Mouse (Mus musculus) kidney, embryonic 15.5 days (tissue): Measurements from ENCODE around the gene Tdrd7. TPM values are rescaled to one million over a fixed set of nuclear protein-coding genes. Genes with fewer than 3 reads are reported as not detected.

Source experiments
- ATAC-seq: fragments of 200-750 bp; cut with Nextera tagmentation; replicated peaks from 2 replicates; pipeline ENCODE4 v1.8.0; 2017; ENCODE audit warnings: moderate TSS enrichment; ENCODE audit not compliant: low FRiP score
- H3K27ac ChIP-seq: fragments of 300-500 bp; sonication (generic); 2 replicates; pipeline ENCODE4 v1.5.1; 2015; ENCODE audit warnings: mild to moderate bottlenecking, inconsistent platforms
- H3K27me3 ChIP-seq: fragments of 300-500 bp; sonication (generic); 2 replicates; pipeline ENCODE4 v1.6.1; 2015; ENCODE audit warnings: inconsistent platforms
- H3K36me3 ChIP-seq: fragments of 300-500 bp; sonication (generic); 2 replicates; pipeline ENCODE4 v1.6.1; 2015; ENCODE audit warnings: inconsistent platforms
- H3K4me1 ChIP-seq: fragments of 300-500 bp; sonication (generic); 2 replicates; pipeline ENCODE4 v1.6.1; 2015; ENCODE audit warnings: inconsistent platforms
- H3K4me2 ChIP-seq: fragments of 300-500 bp; sonication (generic); 2 replicates; pipeline ENCODE4 v1.6.1; 2015; ENCODE audit warnings: moderate library complexity, mild to moderate bottlenecking, inconsistent platforms
- H3K4me3 ChIP-seq: fragments of 300-500 bp; sonication (generic); replicated peaks from 2 replicates; pipeline ENCODE4 v1.5.1; 2015; ENCODE audit warnings: mild to moderate bottlenecking, inconsistent platforms
- H3K9ac ChIP-seq: fragments of 300-500 bp; sonication (generic); 2 replicates; pipeline ENCODE4 v1.6.1; 2015; ENCODE audit warnings: mild to moderate bottlenecking, inconsistent platforms
- H3K9me3 ChIP-seq: fragments of 300-500 bp; sonication (generic); replicated peaks from 2 replicates; pipeline ENCODE4 v1.6.1; 2016; ENCODE audit warnings: inconsistent platforms
- WGBS: fragments of 180-500 bp; shearing (Covaris S2); methylation state at CpG from one replicate; pipeline ENCODE4 v1.1.7; 2015; ENCODE audit warnings: mixed read lengths; 5-methylcytosine and 5-hydroxymethylcytosine counted together
- polyA plus RNA-seq: library from polyadenylated mRNA; unstranded; fragments of >200 nt; fragmentation: Nextera tagmentation; extraction: Ambion mirVana; gene quantifications from 2 replicates; pipeline ENCODE4 v1.2.1, GENCODE M21; 2015

Tdrd7 gene
- polyA plus RNA-seq, 1 experiment from 2014 or later, result 19.3 TPM

GRCm38 (mm10) chr4:46073736-46074135 is 108.6 kb downstream of the Tdrd7 start:
- Histone ChIP-seq H3K27me3 (no peaks in the 10 kb centered on the region), H3K9ac (no peak overlapping the region), H3K9me3 (no peaks in the 10 kb centered on the region), H3K4me1 (peaks cover 10% of the 10 kb centered on the region), H3K36me3 (no peaks in the 10 kb centered on the region), H3K4me2 (no peak overlapping the region), H3K4me3 (no peak overlapping the region), H3K27ac (no peak overlapping the region)
- no peak for ATAC-seq
- WGBS, result 50% methylated on average over 4 of the region's 4 CpGs

GRCm38 (mm10) chr4:46075664-46076063 is 110.5 kb downstream of the Tdrd7 start:
- H3K36me3 ChIP-seq, result no peaks in the 10 kb centered on the region
- WGBS, result 75% methylated on average over 3 of the region's 3 CpGs
- H3K9me3 ChIP-seq, result no peaks in the 10 kb centered on the region
- no peak overlapping the region for H3K27ac ChIP-seq
- H3K4me1 ChIP-seq, result no peaks in the 10 kb centered on the region
- H3K9ac ChIP-seq, result no peak overlapping the region
- H3K4me2 ChIP-seq, result no peak overlapping the region
- H3K4me3 ChIP-seq, result no peak overlapping the region
- no peak for ATAC-seq
- H3K27me3 ChIP-seq, result no peaks in the 10 kb centered on the region

GRCm38 (mm10) chr4:46076892-46077291 is 111.8 kb downstream of the Tdrd7 start:
- H3K36me3 ChIP-seq, result no peaks in the 10 kb centered on the region
- no peaks in the 10 kb centered on the region for H3K9me3 ChIP-seq
- no peak overlapping the region for H3K4me2 ChIP-seq
- 70% methylated on average over 2 of the region's 2 CpGs for WGBS
- no peaks in the 10 kb centered on the region for H3K4me1 ChIP-seq
- ATAC-seq, result no peak
- H3K27me3 ChIP-seq, result no peaks in the 10 kb centered on the region
- no peak overlapping the region for H3K9ac ChIP-seq
- H3K4me3 ChIP-seq, result no peak overlapping the region
- H3K27ac ChIP-seq, result no peak overlapping the region

DNA sequence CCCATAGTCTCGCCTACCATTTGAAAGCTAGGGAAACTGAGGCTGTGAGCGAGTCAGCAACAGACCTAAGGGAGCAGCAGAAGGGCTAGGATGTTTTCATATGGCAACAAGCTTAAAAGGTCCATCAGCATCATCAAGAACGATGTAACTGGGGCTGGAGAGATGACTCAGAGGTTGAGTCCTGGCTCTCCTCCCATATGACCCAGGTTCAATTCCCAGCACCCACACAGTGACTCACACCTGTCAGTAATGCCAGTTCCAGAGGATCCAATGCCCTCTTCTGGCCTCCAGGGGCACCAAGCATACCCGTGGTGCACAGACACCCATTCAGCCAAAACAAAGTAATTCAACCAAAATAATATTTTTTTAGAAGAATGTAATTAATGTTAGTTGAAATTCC is 115.1 kb downstream of the Tdrd7 start:
- WGBS, result 88% methylated on average over 4 of the region's 4 CpGs
- Histone ChIP-seq H3K4me3 (no peak overlapping the region), H3K27ac (no peak overlapping the region), H3K4me1 (peaks cover 13% of the 10 kb centered on the region), H3K9ac (no peak overlapping the region), H3K36me3 (no peaks in the 10 kb centered on the region), H3K9me3 (no peaks in the 10 kb centered on the region), H3K27me3 (no peaks in the 10 kb centered on the region), H3K4me2 (no peak overlapping the region)
- no peak for ATAC-seq

GRCm38 (mm10) chr4:46082555-46082954 is 117.4 kb downstream of the Tdrd7 start:
- H3K4me1 ChIP-seq, result peaks cover 27% of the 10 kb centered on the region
- no peak overlapping the region for H3K9ac ChIP-seq
- no peaks in the 10 kb centered on the region for H3K36me3 ChIP-seq
- ATAC-seq, result no peak
- no peak overlapping the region for H3K4me2 ChIP-seq
- no peak overlapping the region for H3K4me3 ChIP-seq
- no peaks in the 10 kb centered on the region for H3K9me3 ChIP-seq
- no peaks in the 10 kb centered on the region for H3K27me3 ChIP-seq
- WGBS, result 60% methylated on average over 11 of the region's 11 CpGs
- H3K27ac ChIP-seq, result no peak overlapping the region

Other genes starting within 250 kb of the Tdrd7 start
- gene Aldh1b1, start 166.3 kb upstream of the Tdrd7 start, polyA plus RNA-seq, result 10.8 and 11.2 TPM in 2 replicates
- 0.06 and 0.10 TPM in 2 replicates for gene Igfbpl1, start 138.4 kb upstream of the Tdrd7 start, polyA plus RNA-seq
- 0.57 and 0.84 TPM in 2 replicates for gene Stra6l, start 116.7 kb upstream of the Tdrd7 start, polyA plus RNA-seq
- gene Ccdc180, start 75.0 kb upstream of the Tdrd7 start, polyA plus RNA-seq, result 0.35 and 0.58 TPM in 2 replicates
- 8.2 TPM in 2 replicates for gene Tmod1, start 73.6 kb downstream of the Tdrd7 start, polyA plus RNA-seq
- gene Ncbp1, start 173.3 kb downstream of the Tdrd7 start, polyA plus RNA-seq, result 85.7 and 88.3 TPM in 2 replicates
- gene Tstd2, start 173.4 kb downstream of the Tdrd7 start, polyA plus RNA-seq, result 53.7 and 55.6 TPM in 2 replicates
- 19.8 and 21.0 TPM in 2 replicates for gene Xpa, start 231.0 kb downstream of the Tdrd7 start, polyA plus RNA-seq